Mouse (Mus musculus): ENCODE measurements around the gene Tctn1.

Gene Tctn1

GRCm38 (mm10) chr5:122247529-122247928, 16.7 kb downstream of the Tctn1 start:
- no peak for DNase-seq (ENCODE audit: low read depth, low spot score)

GRCm38 (mm10) chr5:122246547-122247167, 17.6 kb downstream of the Tctn1 start:
- no peak for DNase-seq (ENCODE audit: low read depth, low spot score)

- no peak for DNase-seq (ENCODE audit: low read depth, low spot score)
These were observed 19.1 kb downstream of the Tctn1 start for GRCm38 (mm10) chr5:122245186-122245585.

GRCm38 (mm10) chr5:122243781-122244523, 20.3 kb downstream of the Tctn1 start:
- DNase-seq (ENCODE audit: low read depth, low spot score) = no peak

GRCm38 (mm10) chr5:122242521-122243123, 21.6 kb downstream of the Tctn1 start:
- DNase-seq (ENCODE audit: low read depth, low spot score) = no peak

- DNase-seq (ENCODE audit: low read depth, low spot score) = no peak
These were observed 23.3 kb downstream of the Tctn1 start for GRCm38 (mm10) chr5:122240989-122241388.

- no peak for DNase-seq (ENCODE audit: low read depth, low spot score)
These were observed 23.7 kb downstream of the Tctn1 start for GRCm38 (mm10) chr5:122240521-122240920.

- no peak for DNase-seq (ENCODE audit: low read depth, low spot score)
These were observed 24.6 kb downstream of the Tctn1 start for GRCm38 (mm10) chr5:122239618-122240017.

GRCm38 (mm10) chr5:122237200-122237599, 27.1 kb downstream of the Tctn1 start:
- DNase-seq (ENCODE audit: low read depth, low spot score) = no peak

GRCm38 (mm10) chr5:122235196-122235836, 28.9 kb downstream of the Tctn1 start:
- DNase-seq (ENCODE audit: low read depth, low spot score) = no peak

- no peak for DNase-seq (ENCODE audit: low read depth, low spot score)
These were observed 29.7 kb downstream of the Tctn1 start for GRCm38 (mm10) chr5:122234319-122235195.

- DNase-seq (ENCODE audit: low read depth, low spot score) = no peak
These were observed 30.6 kb downstream of the Tctn1 start for GRCm38 (mm10) chr5:122233695-122234094.

GRCm38 (mm10) chr5:122233077-122233581, 31.1 kb downstream of the Tctn1 start:
- DNase-seq (ENCODE audit: low read depth, low spot score) = no peak

- DNase-seq (ENCODE audit: low read depth, low spot score) = no peak
These were observed 32.3 kb downstream of the Tctn1 start for GRCm38 (mm10) chr5:122232004-122232403.

- no peak for DNase-seq (ENCODE audit: low read depth, low spot score)
These were observed 32.8 kb downstream of the Tctn1 start for GRCm38 (mm10) chr5:122231431-122231830.

- no peak for DNase-seq (ENCODE audit: low read depth, low spot score)
These were observed 33.4 kb downstream of the Tctn1 start for GRCm38 (mm10) chr5:122230816-122231215.

- DNase-seq (ENCODE audit: low read depth, low spot score) = no peak
These were observed 35.5 kb downstream of the Tctn1 start for GRCm38 (mm10) chr5:122228772-122229171.

- DNase-seq (ENCODE audit: low read depth, low spot score) = no peak
These were observed 35.9 kb downstream of the Tctn1 start for GRCm38 (mm10) chr5:122228271-122228765.

GRCm38 (mm10) chr5:122224291-122224690, 40.0 kb downstream of the Tctn1 start:
- DNase-seq (ENCODE audit: low read depth, low spot score) = no peak

- no peak for DNase-seq (ENCODE audit: low read depth, low spot score)
These were observed 43.2 kb downstream of the Tctn1 start for GRCm38 (mm10) chr5:122221085-122221484.

Measured in brain, embryonic 18.5 days (tissue).